Mouse (Mus musculus) spleen, adult 2 months (tissue): ENCODE measurements around the gene Uhrf2. TPM values are rescaled to one million over a fixed set of nuclear protein-coding genes. Genes with fewer than 3 reads are reported as not detected.

ENCODE experiments used
- DNase-seq, 2 experiments: peaks; one replicate each; pipeline versions ENCODE4 v3.0.0 to v3.0.0-alpha.2; 2012 to 2021; ENCODE audit warnings: low spot score in 2 of 2, low read depth in 1 of 2
- H3K27ac ChIP-seq: fragments of 200-500 bp; 2 replicates; pipeline ENCODE4 v1.5.1; 2012; ENCODE audit warnings: low read length, inconsistent platforms; ENCODE audit not compliant: insufficient read depth
- H3K27me3 ChIP-seq: fragments of 200-500 bp; 2 replicates; pipeline ENCODE4 v1.6.1; 2012; ENCODE audit warnings: mild to moderate bottlenecking, moderate library complexity, low read length, inconsistent platforms; ENCODE audit not compliant: control insufficient read depth, insufficient read depth
- H3K36me3 ChIP-seq: fragments of 200-500 bp; 2 replicates; pipeline ENCODE4 v1.6.1; 2012; ENCODE audit warnings: mild to moderate bottlenecking, low read length, inconsistent platforms; ENCODE audit not compliant: control insufficient read depth, insufficient read depth
- H3K4me1 ChIP-seq: fragments of 200-500 bp; 2 replicates; pipeline ENCODE4 v1.6.1; 2011; ENCODE audit warnings: inconsistent platforms; ENCODE audit not compliant: control insufficient read depth, insufficient read depth, insufficient read length
- H3K4me3 ChIP-seq: fragments of 200-500 bp; 2 replicates; pipeline ENCODE4 v1.5.1; 2011; ENCODE audit warnings: mild to moderate bottlenecking, inconsistent platforms; ENCODE audit not compliant: insufficient read depth, insufficient read length; ENCODE audit errors: extremely low read depth
- CTCF ChIP-seq: fragments of 200-500 bp; IDR thresholded peaks from 2 replicates; pipeline ENCODE4 v1.5.1; 2011; ENCODE audit warnings: mild to moderate bottlenecking, inconsistent platforms; ENCODE audit not compliant: insufficient read depth, insufficient read length, insufficient replicate concordance; ENCODE audit errors: extremely low read depth
- POLR2A ChIP-seq: fragments of 200-500 bp; IDR thresholded peaks from 2 replicates; pipeline ENCODE4 v1.6.1; 2011; ENCODE audit warnings: low read depth, low read length, inconsistent platforms
- WGBS: fragments of 180-500 bp; shearing (Covaris S2); methylation state at CpG from one replicate; pipeline ENCODE4 v1.1.7; 2018; 5-methylcytosine and 5-hydroxymethylcytosine counted together
- polyA plus RNA-seq: library from polyadenylated mRNA; depleted of rRNA; stranded (reverse); fragments of >200 nt; gene quantifications from 2 replicates; pipeline ENCODE4 v1.2.3, GENCODE M21; 2012; rRNA removed

Uhrf2 gene
- 18.7 and 26.2 TPM in 2 replicates for polyA plus RNA-seq

- WGBS = 6% methylated on average over 73 of the region's 74 CpGs
These were observed at the start of gene Uhrf2 for GRCm38 (mm10) chr19:30029894-30030635. Uhrf2 (plus strand) TSS chr19:30030513.

GRCm38 (mm10) chr19:29984208-29985005 is 45.9 kb upstream of the Uhrf2 start:
- H3K4me1 ChIP-seq = no peaks in the 10 kb centered on the region
- H3K4me3 ChIP-seq = no peak overlapping the region
- H3K27ac ChIP-seq = no peak overlapping the region
- H3K36me3 ChIP-seq = no peaks in the 10 kb centered on the region
- 80% methylated on average over 16 of the region's 16 CpGs for WGBS
- H3K27me3 ChIP-seq = no peaks in the 10 kb centered on the region
- no peak for DNase-seq
- TF ChIP-seq CTCF (no peak), POLR2A (no peak)

More at GRCm38 (mm10) chr19:30029894-30030635, at the start of gene Uhrf2:
- no peaks in the 10 kb centered on the region for H3K36me3 ChIP-seq
- no peaks in the 10 kb centered on the region for H3K27me3 ChIP-seq
- DNase-seq = peak; percentile 91 to 95
- peak within 1 kb of the TSS; percentile 79 for H3K27ac ChIP-seq
- TF ChIP-seq CTCF (no peak), POLR2A (peak; percentile 29)
- peak within 1 kb of the TSS; percentile 93 for H3K4me3 ChIP-seq
- H3K4me1 ChIP-seq = peaks cover 13% of the 10 kb centered on the region

GRCm38 (mm10) chr19:29986464-29987091 is 43.7 kb upstream of the Uhrf2 start:
- H3K4me3 ChIP-seq = no peak overlapping the region
- no peak for TF ChIP-seq CTCF
- TF ChIP-seq POLR2A = no peak
- WGBS = 85% methylated on average over 12 of the region's 12 CpGs
- no peak for DNase-seq
- H3K4me1 ChIP-seq = no peaks in the 10 kb centered on the region
- H3K27ac ChIP-seq = no peak overlapping the region
- H3K27me3 ChIP-seq = no peaks in the 10 kb centered on the region
- H3K36me3 ChIP-seq = no peaks in the 10 kb centered on the region

- H3K27me3 ChIP-seq = no peaks in the 10 kb centered on the region
- no peak overlapping the region for H3K27ac ChIP-seq
- no peaks in the 10 kb centered on the region for H3K4me1 ChIP-seq
- no peak for DNase-seq
- H3K36me3 ChIP-seq = no peaks in the 10 kb centered on the region
- TF ChIP-seq POLR2A (no peak), CTCF (no peak)
- WGBS = 63% methylated on average over 12 of the region's 12 CpGs
- no peak overlapping the region for H3K4me3 ChIP-seq
These were observed 29.6 kb upstream of the Uhrf2 start for GRCm38 (mm10) chr19:30000406-30001365.

GRCm38 (mm10) chr19:30001550-30001949 is 28.8 kb upstream of the Uhrf2 start:
- no peaks in the 10 kb centered on the region for H3K4me1 ChIP-seq
- H3K27me3 ChIP-seq = no peaks in the 10 kb centered on the region
- H3K27ac ChIP-seq = no peak overlapping the region
- no peak overlapping the region for H3K4me3 ChIP-seq
- TF ChIP-seq CTCF = no peak
- no peak for TF ChIP-seq POLR2A
- WGBS = 62% methylated on average over 6 of the region's 6 CpGs
- H3K36me3 ChIP-seq = no peaks in the 10 kb centered on the region
- DNase-seq = no peak

- no peaks in the 10 kb centered on the region for H3K36me3 ChIP-seq
- TF ChIP-seq POLR2A (no peak), CTCF (no peak)
- WGBS = 89% methylated on average over 9 of the region's 9 CpGs
- no peak for DNase-seq
- no peak within 1 kb of the TSS for H3K27ac ChIP-seq
- no peaks in the 10 kb centered on the region for H3K4me1 ChIP-seq
- H3K4me3 ChIP-seq = no peak within 1 kb of the TSS
- no peaks in the 10 kb centered on the region for H3K27me3 ChIP-seq
These were observed 26.7 kb upstream of the Uhrf2 start, which contains the start of gene Trpd52l3 for GRCm38 (mm10) chr19:30003621-30004020. Trpd52l3 (plus strand) TSS chr19:30003790.
